Comparison of ENCODE assay signal across 8 mouse cellular contexts in genomic region chr5:142509141-142510060, GRCm38 (mm10). TPM values are rescaled to one million over a fixed set of nuclear protein-coding genes. Genes with fewer than 3 reads are reported as not detected.
DNase-seq lines count a peak whose midpoint lies in the region; ATAC-seq and TF ChIP-seq lines count a peak whose summit lies in the region.

No protein-coding gene starts in this region.

- ATAC-seq in heart, postnatal 0 days (ENCODE audit: insufficient read depth, low read depth): no peak; the same call in 1 of the 2 replicates
- peak; percentile 59 for ATAC-seq in lung, postnatal 0 days

- H3K36me3 ChIP-seq in heart, postnatal 0 days (replicated peaks; ENCODE audit: control insufficient read depth, insufficient read depth, low read length): no peaks in the 10 kb centered on the region
- H3K36me3 ChIP-seq in lung, postnatal 0 days (ENCODE audit: insufficient read depth, low read length): no peaks in the 10 kb centered on the region

- peak overlapping the region; percentile 30; the same call in 1 of the 2 replicates for H3K4me2 ChIP-seq in heart, postnatal 0 days (ENCODE audit: low read depth, low read length)
- 0 out of 2 replicates have a peak overlapping the region, but pooled peaks have one; percentile 12 for H3K4me2 ChIP-seq in lung, postnatal 0 days (replicated peaks; ENCODE audit: low read depth, low read length)

- no peaks in the 10 kb centered on the region for H3K9me3 ChIP-seq in heart, postnatal 0 days (replicated peaks; ENCODE audit: control insufficient read depth, low read length)
- H3K9me3 ChIP-seq in lung, postnatal 0 days (ENCODE audit: low read length): no peaks in the 10 kb centered on the region

- WGBS in heart, postnatal 0 days: 24% methylated on average over 15 of the region's 15 CpGs
- 32% methylated on average over 15 of the region's 15 CpGs for WGBS in lung, postnatal 0 days

- 0 out of 2 replicates have a peak overlapping the region, but pooled peaks have one; percentile 34 for H3K27ac ChIP-seq in heart, postnatal 0 days (ENCODE audit: low read depth)
- peak overlapping the region; percentile 27; the same call in 1 of the 2 replicates for H3K27ac ChIP-seq in lung, postnatal 0 days (ENCODE audit: low read length)

- H3K4me1 ChIP-seq in heart, postnatal 0 days (ENCODE audit: control insufficient read depth, insufficient read depth): peaks cover 9% of the 10 kb centered on the region
- 0 out of 2 replicates have a peak, but pooled peaks cover 3% of the 10 kb centered on the region for H3K4me1 ChIP-seq in lung, postnatal 0 days (ENCODE audit: insufficient read depth, low read depth, low read length)

- H3K27me3 ChIP-seq in heart, postnatal 0 days (ENCODE audit: control insufficient read depth, insufficient read depth, low read length): no peaks in the 10 kb centered on the region
- H3K27me3 ChIP-seq in lung, postnatal 0 days (replicated peaks; ENCODE audit: insufficient read depth, low read length): no peaks in the 10 kb centered on the region

- H3K9ac ChIP-seq in heart, postnatal 0 days (replicated peaks; ENCODE audit: low read depth, low read length): peak overlapping the region; percentile 29; the same call in 1 of the 2 replicates
- no peak overlapping the region for H3K9ac ChIP-seq in lung, postnatal 0 days (replicated peaks; ENCODE audit: low read depth)

- DNase-seq in brain, adult 2 months (ENCODE audit: low read depth, low spot score): peak; percentile 86
- peak; percentile 90 for DNase-seq in cerebellum, adult 9-11 months
- no peak for DNase-seq in heart, postnatal 0 days (ENCODE audit: low spot score)
- peak; percentile 18 for DNase-seq in lung, postnatal 0 days (ENCODE audit: low spot score)
- DNase-seq in thymus, adult 18-20 months: no peak
- no peak for DNase-seq in layer of hippocampus, adult 9-10 months (ENCODE audit: low spot score)
- DNase-seq in left cerebral cortex, postnatal 10 days (ENCODE audit: extremely low spot score in 1 of 2, low spot score in 2 of 2): no peak
- DNase-seq in gastrocnemius, postnatal 14 days: no peak

- H3K4me3 ChIP-seq in heart, postnatal 0 days (ENCODE audit: low read depth, low read length): no peak overlapping the region
- no peak overlapping the region for H3K4me3 ChIP-seq in lung, postnatal 0 days (ENCODE audit: low read depth, low read length)

- no peak for TF ChIP-seq EP300 in heart, postnatal 0 days (IDR thresholded peaks at IDR 0.05; ENCODE audit: low read depth)
- TF ChIP-seq EP300 in lung, postnatal 0 days (IDR thresholded peaks at IDR 0.05): peak; percentile 47; the same call in 1 of the 2 replicates

- no peak for TF ChIP-seq CTCF in heart, postnatal 0 days (IDR thresholded peaks at IDR 0.05; ENCODE audit: low read depth)
- no peak for TF ChIP-seq CTCF in lung, postnatal 0 days (IDR thresholded peaks at IDR 0.05)

- intact Hi-C loops in left cerebral cortex, postnatal 10 days (cut with DNase I): no loop called here
- intact Hi-C loops in gastrocnemius, postnatal 14 days (cut with DNase I; ENCODE audit: low total_unique reads): loop anchor here (5.0 to 10.0 kb wide), 2 partner anchors 38 to 115 kb away; partner anchors contain the start of gene Wipi2

RNA-seq across cellular contexts. Expression of gene Papolb, which starts 20.5 kb away (rescaled TPM):
- 0.39 TPM in 1 of 2 replicates, not detected in the other for total RNA-seq in heart, postnatal 0 days (2014; rRNA removed; ENCODE audit: low replicate concordance)
- polyA plus RNA-seq in heart, postnatal 0 days (2015; fragmentation: Nextera tagmentation; extraction: Ambion mirVana): 0.04 and 0.08 TPM in 2 replicates
- polyA plus RNA-seq in lung, postnatal 0 days (2015; fragmentation: Nextera tagmentation; extraction: Ambion mirVana): 0.12 and 0.15 TPM in 2 replicates
- total RNA-seq in left cerebral cortex, postnatal 10 days (2021): under 1 TPM; 0.87 to 0.88 TPM
- under 1 TPM; 0.10 to 0.18 TPM for total RNA-seq in gastrocnemius, postnatal 14 days (2021)

RNA-seq across cellular contexts. Expression of gene Radil, which starts 41.5 kb away (rescaled TPM):
- 2.6 and 2.9 TPM in 2 replicates for total RNA-seq in heart, postnatal 0 days (2014; rRNA removed; ENCODE audit: low replicate concordance)
- polyA plus RNA-seq in heart, postnatal 0 days (2015; fragmentation: Nextera tagmentation; extraction: Ambion mirVana): 4.2 and 4.3 TPM in 2 replicates
- polyA plus RNA-seq in lung, postnatal 0 days (2015; fragmentation: Nextera tagmentation; extraction: Ambion mirVana): 13.5 and 14.5 TPM in 2 replicates
- total RNA-seq in left cerebral cortex, postnatal 10 days (2021): 10 to 100 TPM; 19.9 to 20.9 TPM
- 1 to 10 TPM; 2.3 to 2.4 TPM for total RNA-seq in gastrocnemius, postnatal 14 days (2021)

RNA-seq across cellular contexts. Expression of gene Ap5z1, which starts 45.7 kb away (rescaled TPM):
- total RNA-seq in heart, postnatal 0 days (2014; rRNA removed; ENCODE audit: low replicate concordance): 8.2 and 14.1 TPM in 2 replicates
- 3.9 and 5.7 TPM in 2 replicates for polyA plus RNA-seq in heart, postnatal 0 days (2015; fragmentation: Nextera tagmentation; extraction: Ambion mirVana)
- polyA plus RNA-seq in lung, postnatal 0 days (2015; fragmentation: Nextera tagmentation; extraction: Ambion mirVana): 6.2 and 7.2 TPM in 2 replicates
- total RNA-seq in left cerebral cortex, postnatal 10 days (2021): 10 to 100 TPM; 17.5 to 22.3 TPM
- total RNA-seq in gastrocnemius, postnatal 14 days (2021): 1 to 10 TPM; 3.4 to 3.9 TPM

Comparison
In these comparisons a context has a peak if more than half of its experiments do, and no peak if none do; other contexts are left out.
1. DNase-seq: peak in brain, adult 2 months (single experiment), cerebellum, adult 9-11 months (single experiment) and lung, postnatal 0 days (single experiment); none in heart, postnatal 0 days (single experiment), thymus, adult 18-20 months (0 of 2), layer of hippocampus, adult 9-10 months (single experiment), left cerebral cortex, postnatal 10 days (0 of 2) and gastrocnemius, postnatal 14 days (single experiment).